Mouse (Mus musculus): ENCODE data around the gene Oas1a.
A peak's percentile ranks its signal among the peaks of the same experiment; 100 is the strongest.
"Not testable (repeated sequence)": the region's sequence is repeated elsewhere in the genome, so short reads cannot be mapped to it uniquely, and the experiment has no call there.

Gene Oas1a

GRCm38 (mm10) chr5:120906791-120907733 lies at the start of gene Oas1a:
TSS of gene Oas1a (minus strand) at chr5:120907521.
- not testable (repeated sequence) for DNase-seq (ENCODE audit: low spot score in 2 of 2)

GRCm38 (mm10) chr5:120953974-120954373 lies 46.7 kb upstream of the Oas1a start:
- no peak for DNase-seq (ENCODE audit: low spot score in 2 of 2)

- DNase-seq (ENCODE audit: low spot score in 2 of 2) = no peak
These were observed 45.0 kb upstream of the Oas1a start for GRCm38 (mm10) chr5:120952242-120952770.

- peak; percentile 14 to 23 for DNase-seq (ENCODE audit: low spot score in 2 of 2)
These were observed 34.8 kb upstream of the Oas1a start for GRCm38 (mm10) chr5:120942076-120942475.

DNA sequence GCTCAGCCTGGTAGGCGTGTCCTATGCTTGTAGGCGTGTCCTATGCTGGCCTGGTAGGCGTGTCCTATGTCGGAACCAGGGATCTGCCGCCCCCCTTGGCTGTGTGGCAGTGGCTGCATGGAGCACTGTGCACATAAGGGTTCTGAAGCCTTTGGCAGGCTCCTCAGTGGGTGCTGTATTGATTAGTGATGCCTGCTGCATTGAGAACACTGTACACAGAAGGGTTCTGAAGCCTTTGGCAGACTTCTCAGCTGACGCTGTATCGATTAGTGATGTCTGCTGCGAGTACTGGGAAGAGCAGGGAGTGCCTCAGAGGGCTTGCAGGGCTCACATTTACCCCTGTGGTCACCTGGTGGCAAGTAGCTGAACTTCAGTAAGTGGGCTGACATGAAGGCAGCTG lies 31.3 kb upstream of the Oas1a start:
- no peak for DNase-seq (ENCODE audit: low spot score in 2 of 2)

DNA sequence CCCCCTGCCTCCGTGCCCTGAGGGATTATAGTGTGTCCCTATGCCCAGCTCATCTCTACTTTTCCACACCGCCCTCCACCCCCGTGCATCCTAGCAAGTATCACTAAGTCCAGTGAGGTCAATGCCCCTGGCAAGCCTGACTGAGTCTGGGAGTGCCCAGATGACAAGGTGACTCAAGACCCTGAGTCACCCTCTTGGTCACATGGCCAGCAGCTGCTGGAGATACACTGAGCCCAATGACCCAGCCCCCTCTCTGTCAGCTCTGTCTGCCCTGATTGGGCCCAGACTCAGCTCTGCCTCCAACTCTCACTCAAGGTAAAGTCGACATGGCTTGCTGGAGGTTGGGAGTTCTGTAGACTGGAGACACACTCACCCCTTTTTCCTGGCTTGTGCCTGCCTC lies 30.5 kb upstream of the Oas1a start:
- DNase-seq (ENCODE audit: low spot score in 2 of 2) = no peak

- no peak for DNase-seq (ENCODE audit: low spot score in 2 of 2)
These were observed 26.6 kb upstream of the Oas1a start for GRCm38 (mm10) chr5:120933966-120934365.

DNA sequence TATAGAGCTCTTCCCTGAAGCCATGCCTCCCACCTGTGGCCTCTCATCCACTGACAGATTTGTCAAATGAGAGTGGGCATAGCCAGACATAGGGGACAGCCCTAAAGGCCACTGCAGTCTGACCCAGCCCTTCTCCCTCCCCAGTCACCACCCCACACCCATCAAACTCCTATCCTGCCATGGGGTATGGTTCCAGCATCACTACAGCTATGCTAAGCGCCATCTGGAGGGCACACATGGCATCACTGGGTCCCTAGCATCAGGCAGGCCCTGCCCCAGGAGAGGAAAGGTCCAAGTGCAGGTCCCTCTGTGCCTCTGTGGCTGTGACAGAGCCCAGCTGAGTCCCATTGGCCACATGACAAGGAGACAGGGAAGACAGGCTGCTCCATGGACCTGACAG lies 19.7 kb upstream of the Oas1a start:
- DNase-seq (ENCODE audit: low spot score in 2 of 2) = no peak

DNA sequence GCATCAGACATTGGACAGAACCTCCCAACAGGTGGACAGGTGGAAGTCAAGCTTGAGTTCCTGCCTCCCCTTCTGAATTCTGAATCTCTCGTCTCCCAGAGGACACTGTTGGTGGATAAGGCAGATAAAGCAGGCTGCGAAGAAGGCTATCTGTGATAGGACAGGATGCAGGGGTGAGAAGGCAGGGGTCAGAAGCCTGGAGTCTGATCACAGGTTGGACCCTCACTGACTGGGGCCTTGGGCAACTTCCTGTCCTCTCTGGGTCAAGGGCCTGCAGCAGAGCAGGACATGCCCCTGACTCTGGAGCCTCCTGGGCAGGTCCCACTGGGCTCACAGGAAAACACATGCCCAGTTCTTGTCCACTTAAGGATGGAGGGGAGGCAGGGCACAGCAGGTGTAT lies 19.0 kb upstream of the Oas1a start:
- DNase-seq (ENCODE audit: low spot score in 2 of 2) = not testable (repeated sequence)

DNA sequence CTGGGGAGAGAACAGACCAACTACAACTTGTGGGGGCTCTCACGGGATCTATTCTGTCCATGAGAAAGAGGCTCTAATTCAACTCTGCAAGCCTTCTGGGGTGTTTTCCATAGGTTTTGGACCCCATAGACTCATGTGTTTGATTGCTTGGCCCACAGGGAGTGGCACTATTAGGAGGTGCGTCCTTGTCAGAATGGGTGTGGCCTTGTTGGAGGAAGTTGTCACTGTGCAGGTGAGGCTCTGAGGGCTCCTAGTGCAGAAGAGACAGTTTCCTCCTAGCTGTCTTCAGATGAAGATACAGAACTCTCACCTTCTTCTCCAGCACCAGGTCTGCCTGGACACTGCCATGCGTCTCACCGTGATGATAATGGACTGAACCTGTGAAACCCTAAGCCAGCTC lies 17.2 kb upstream of the Oas1a start:
- DNase-seq (ENCODE audit: low spot score in 2 of 2) = not testable (repeated sequence)

GRCm38 (mm10) chr5:120923969-120924368 lies 16.6 kb upstream of the Oas1a start:
- no peak for DNase-seq (ENCODE audit: low spot score in 2 of 2)

DNA sequence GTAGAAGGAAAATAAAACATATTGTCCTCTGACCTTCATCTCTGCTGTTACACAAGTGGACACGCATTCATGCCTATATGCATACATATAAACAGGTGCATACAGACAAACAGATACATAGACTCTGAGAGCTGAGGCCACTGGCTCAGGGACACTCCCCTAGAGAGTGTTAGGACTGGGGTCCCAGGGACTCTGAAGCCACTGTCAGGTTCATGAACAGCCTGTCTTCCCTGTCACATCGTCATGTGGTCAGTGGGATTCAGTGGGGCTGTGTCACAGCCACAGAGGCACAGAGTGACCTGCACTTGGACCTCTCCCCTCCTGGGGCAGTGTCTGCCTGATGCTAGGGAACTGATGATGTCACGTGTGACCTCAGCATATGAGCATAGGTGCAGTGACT lies 13.0 kb upstream of the Oas1a start:
- DNase-seq (ENCODE audit: low spot score in 2 of 2) = no peak

DNA sequence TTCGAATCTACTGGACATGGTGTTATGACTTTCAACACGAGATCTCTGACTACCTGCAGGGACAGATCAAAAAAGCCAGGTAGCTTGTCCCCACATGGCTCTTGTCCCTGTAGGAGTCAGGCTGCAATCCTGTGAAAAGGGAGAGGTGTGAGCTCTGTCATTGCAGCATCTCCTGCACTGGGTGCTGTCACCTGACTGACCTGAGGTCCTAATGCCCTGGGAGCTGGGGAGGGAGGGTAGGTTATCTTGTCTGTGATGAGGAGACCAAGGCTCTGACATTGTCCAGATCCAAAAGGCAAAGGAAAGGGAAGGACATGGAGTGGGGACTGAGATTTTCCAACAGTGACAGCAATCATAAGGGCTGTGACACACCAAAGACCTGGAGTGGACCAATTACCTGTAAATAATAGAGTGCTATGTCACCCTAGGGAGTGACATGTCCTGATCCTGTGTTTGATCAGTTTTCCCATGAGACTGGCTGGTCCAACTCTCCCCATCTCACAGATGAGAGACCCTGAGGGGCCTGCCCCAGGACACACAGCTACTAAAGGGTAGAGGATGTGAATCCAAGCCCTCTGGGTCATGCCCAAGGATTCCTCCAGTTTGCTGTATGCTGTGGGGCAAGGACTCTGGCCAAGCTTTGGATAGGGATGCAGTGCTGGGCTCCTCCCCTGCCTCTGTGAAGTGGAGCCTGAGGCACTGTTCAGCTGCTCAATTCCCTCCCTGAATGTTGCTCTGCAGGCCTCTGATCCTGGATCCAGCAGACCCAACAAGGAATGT lies 12.0 kb upstream of the Oas1a start:
- not testable (repeated sequence) for DNase-seq (ENCODE audit: low spot score in 2 of 2)

DNA sequence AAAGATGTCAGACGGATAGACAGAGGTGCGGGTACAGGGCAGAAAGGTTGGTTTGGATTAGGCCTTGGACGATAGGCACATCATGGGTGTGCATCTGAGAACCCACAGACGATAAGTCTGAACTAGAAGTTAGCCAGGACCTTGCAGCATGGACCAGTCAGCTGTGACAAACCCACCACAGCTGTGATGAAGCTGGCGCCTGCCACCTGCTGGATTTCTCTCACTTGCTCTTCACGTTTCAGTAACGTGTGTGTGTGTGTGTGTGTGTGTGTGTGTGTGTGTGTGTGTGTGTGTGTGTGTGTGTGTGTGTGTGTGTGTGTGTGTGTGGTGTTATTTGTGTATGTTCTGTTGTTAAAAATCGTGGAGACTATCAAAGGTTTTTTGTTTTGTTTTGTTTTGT lies 6.9 kb upstream of the Oas1a start, which contains the start of gene Oas1d:
Gene Oas1d, plus strand, starts transcription at position 333 of the 400 bp plus-strand sequence.
- not testable (repeated sequence) for DNase-seq (ENCODE audit: low spot score in 2 of 2)

GRCm38 (mm10) chr5:120908196-120908920 lies 1.0 kb upstream of the Oas1a start:
- DNase-seq (ENCODE audit: low spot score in 2 of 2) = no peak

DNA sequence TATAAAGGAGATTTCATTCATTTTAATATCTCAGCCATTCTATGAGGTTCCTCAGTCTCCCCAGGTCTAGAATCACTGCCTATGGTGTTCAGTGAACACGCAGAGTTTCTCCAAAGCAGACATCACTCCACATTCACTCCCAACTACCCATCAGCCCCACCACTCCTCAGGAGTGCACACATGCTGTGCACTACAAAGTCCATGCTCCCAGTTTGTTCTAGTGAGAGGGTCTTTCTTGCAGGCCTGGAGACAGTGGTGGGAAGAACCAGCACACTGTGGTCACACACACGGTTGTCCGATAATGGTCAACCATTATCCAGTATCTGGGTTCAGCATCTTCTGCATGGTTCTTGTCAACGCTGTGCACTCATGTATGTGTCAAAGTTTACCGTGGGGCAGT lies 5.3 kb downstream of the Oas1a start:
- no peak for DNase-seq (ENCODE audit: low spot score in 2 of 2)

GRCm38 (mm10) chr5:120900666-120901065 lies 6.7 kb downstream of the Oas1a start:
- no peak for DNase-seq (ENCODE audit: low spot score in 2 of 2)

DNA sequence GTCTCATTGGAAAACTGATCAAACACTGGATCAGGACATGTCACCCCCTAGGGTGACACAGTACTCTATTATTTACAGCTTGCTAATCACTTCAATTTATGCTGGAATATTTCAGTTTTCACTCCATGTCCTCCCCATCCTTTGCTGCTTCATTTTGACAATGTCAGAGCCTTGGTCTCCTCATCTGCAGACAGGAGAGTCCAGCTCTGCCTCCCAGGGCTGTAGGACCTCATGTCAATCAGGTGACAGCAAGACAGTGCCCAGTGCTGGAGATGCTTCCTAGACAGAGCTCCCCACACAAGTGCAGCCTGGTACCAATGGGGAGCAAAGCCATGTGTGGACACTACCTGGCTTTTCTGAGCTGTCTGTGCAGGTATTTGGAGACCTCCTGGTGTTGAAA lies 8.6 kb downstream of the Oas1a start:
- DNase-seq (ENCODE audit: low spot score in 2 of 2) = no peak

- no peak for DNase-seq (ENCODE audit: low spot score in 2 of 2)
These were observed 9.0 kb downstream of the Oas1a start for GRCm38 (mm10) chr5:120898307-120898706.

DNA sequence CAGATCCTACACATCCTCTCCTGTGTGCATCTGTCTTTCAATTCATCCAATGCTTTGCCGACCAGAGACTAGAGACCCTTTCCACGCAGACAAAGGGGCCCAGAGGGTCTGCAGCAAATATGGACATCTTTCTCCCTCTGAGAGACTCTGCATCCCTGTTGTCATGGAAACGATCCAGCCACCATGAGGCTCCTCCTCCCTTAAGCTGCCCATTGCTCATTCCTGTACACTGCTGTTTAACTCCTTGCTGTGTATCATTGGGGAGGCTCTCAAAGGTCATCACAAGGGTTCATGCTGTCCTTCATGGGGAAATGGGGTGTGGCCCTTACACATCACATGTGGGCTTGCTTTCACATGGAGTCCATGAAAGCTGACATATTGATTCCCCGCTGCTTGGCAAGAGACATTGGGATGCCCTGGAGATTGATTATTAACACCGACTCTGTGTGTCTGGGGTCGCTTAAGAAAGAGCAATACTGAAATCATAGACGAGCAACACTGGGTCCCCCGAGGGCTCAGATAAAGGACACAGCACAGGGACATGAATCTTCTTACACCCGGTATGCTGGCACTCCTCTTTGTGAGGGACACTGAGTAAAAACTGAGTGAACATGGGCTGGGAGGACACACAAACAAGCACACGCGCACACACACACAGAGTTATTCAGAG lies 12.0 kb downstream of the Oas1a start:
- DNase-seq (ENCODE audit: low spot score in 2 of 2) = no peak

DNA sequence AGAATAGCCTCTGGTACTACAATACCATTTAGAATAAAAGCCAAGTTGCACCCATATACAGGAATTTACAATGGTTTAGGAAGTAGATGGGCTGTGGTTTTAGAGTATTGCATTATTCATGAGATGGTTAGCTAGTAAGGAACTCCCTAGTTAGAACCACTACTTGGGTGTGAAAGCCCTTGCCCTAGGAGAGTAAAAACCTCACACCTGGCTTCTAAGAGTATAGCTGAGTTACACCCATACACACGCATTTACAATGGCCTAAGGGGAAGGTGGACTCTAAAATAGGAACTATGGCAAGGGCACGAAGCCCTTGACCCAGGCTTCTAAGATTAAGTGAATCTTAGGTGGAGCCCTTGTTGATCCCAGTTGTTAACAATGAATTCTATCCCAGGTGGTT lies 12.6 kb downstream of the Oas1a start:
- DNase-seq (ENCODE audit: low spot score in 2 of 2) = not testable (repeated sequence)

Measured in right cerebral cortex, postnatal 36 days (tissue).